Mouse (Mus musculus): ENCODE data around the gene Olfr1495.
"Not testable (repeated sequence)": the region's sequence is repeated elsewhere in the genome, so short reads cannot be mapped to it uniquely, and the experiment has no call there.

Gene Olfr1495

GRCm38 (mm10) chr19:13764306-13764705, at the start of gene Olfr1495:
Gene Olfr1495, plus strand, starts transcription at chr19:13764606.
- no peak for DNase-seq (ENCODE audit: low spot score)

- DNase-seq (ENCODE audit: low spot score) = no peak
Measured at GRCm38 (mm10) chr19:13722978-13723377, 41.4 kb upstream of the Olfr1495 start, which contains the start of gene Olfr1493-ps1. Gene Olfr1493-ps1, plus strand, starts transcription at chr19:13723278.

- DNase-seq (ENCODE audit: low spot score) = no peak
Measured at GRCm38 (mm10) chr19:13739428-13739827, 25.0 kb upstream of the Olfr1495 start, which contains the start of gene Olfr1494. Gene Olfr1494, plus strand, starts transcription at chr19:13739728.

- DNase-seq (ENCODE audit: low spot score) = no peak
Measured at GRCm38 (mm10) chr19:13749366-13749765, 15.0 kb upstream of the Olfr1495 start.

- no peak for DNase-seq (ENCODE audit: low spot score)
Measured at GRCm38 (mm10) chr19:13768565-13769276, 4.3 kb downstream of the Olfr1495 start.

GRCm38 (mm10) chr19:13777578-13777977, 13.2 kb downstream of the Olfr1495 start, which contains the start of gene Olfr1496:
Gene Olfr1496, plus strand, starts transcription at chr19:13777878.
- DNase-seq (ENCODE audit: low spot score) = no peak

GRCm38 (mm10) chr19:13798102-13798501, 33.7 kb downstream of the Olfr1495 start, which contains the start of gene Olfr1497:
Gene Olfr1497, minus strand, starts transcription at chr19:13798202.
- no peak for DNase-seq (ENCODE audit: low spot score)

- not testable (repeated sequence) for DNase-seq (ENCODE audit: low spot score)
Measured at GRCm38 (mm10) chr19:13805486-13805885, 41.1 kb downstream of the Olfr1495 start.

GRCm38 (mm10) chr19:13812823-13813222, 48.4 kb downstream of the Olfr1495 start:
- DNase-seq (ENCODE audit: low spot score) = no peak

GRCm38 (mm10) chr19:13818827-13819226, 54.4 kb downstream of the Olfr1495 start:
- DNase-seq (ENCODE audit: low spot score) = peak; percentile 48

GRCm38 (mm10) chr19:13819347-13819746, 54.9 kb downstream of the Olfr1495 start, which contains the start of gene Olfr1499:
Gene Olfr1499, minus strand, starts transcription at chr19:13819447.
- DNase-seq (ENCODE audit: low spot score) = no peak

All from embryo, embryonic 10.5 days (tissue).